Mouse (Mus musculus) ES-E14 (cell line): ENCODE results near the gene Arl10. TPM values are rescaled to one million over a fixed set of nuclear protein-coding genes. Genes with fewer than 3 reads are reported as not detected.
A peak's percentile ranks its signal among the peaks of the same experiment; 100 is the strongest.

Source experiments
- DNase-seq: peaks from one replicate; pipeline ENCODE4 v3.0.0-alpha.2; 2013; ENCODE audit warnings: low read depth, low spot score
- H3K27ac ChIP-seq: 2 replicates; pipeline ENCODE4 v1.5.1; 2012; ENCODE audit warnings: low read depth, mild to moderate bottlenecking, low read length, moderate library complexity, mixed read lengths; ENCODE audit not compliant: poor library complexity, insufficient read depth, severe bottlenecking
- H3K36me3 ChIP-seq: 2 replicates; pipeline ENCODE4 v1.6.1; 2012; ENCODE audit warnings: mild to moderate bottlenecking, low read length, moderate library complexity, mixed read lengths; ENCODE audit not compliant: control insufficient read depth, poor library complexity, insufficient read depth, severe bottlenecking
- H3K4me1 ChIP-seq, 2 experiments: fragments of 150-350 bp in 1 of 2; sonication (generic) in 1 of 2; 2 replicates each; pipeline ENCODE4 v1.6.1; 2012; ENCODE audit warnings: low read length in 2 of 2, mild to moderate bottlenecking in 1 of 2, mixed read lengths in 1 of 2; ENCODE audit not compliant: control insufficient read depth in 2 of 2, insufficient read depth in 2 of 2, poor library complexity in 1 of 2
- H3K4me3 ChIP-seq, 2 experiments: fragments of 150-350 bp in 1 of 2; sonication (generic) in 1 of 2; 2 replicates each; pipeline ENCODE4 v1.5.1; 2012; ENCODE audit warnings: low read length in 2 of 2, low read depth in 1 of 2, mild to moderate bottlenecking in 1 of 2, mixed read lengths in 1 of 2; ENCODE audit not compliant: insufficient read depth in 1 of 2, poor library complexity in 1 of 2, severe bottlenecking in 1 of 2
- H3K9ac ChIP-seq: 2 replicates; pipeline ENCODE4 v1.6.1; 2012; ENCODE audit warnings: low read depth, mild to moderate bottlenecking, low read length, mixed read lengths; ENCODE audit not compliant: poor library complexity, insufficient read depth, severe bottlenecking
- H3K9me3 ChIP-seq: fragments of 150-350 bp; sonication (generic); 2 replicates; pipeline ENCODE4 v1.6.1; 2012; ENCODE audit warnings: low read depth, mild to moderate bottlenecking, low read length; ENCODE audit not compliant: control insufficient read depth, insufficient read depth
- CHD2 ChIP-seq: IDR thresholded peaks from 2 replicates; pipeline ENCODE4 v1.6.1; 2014; ENCODE audit warnings: mild to moderate bottlenecking, low read depth, low read length, inconsistent platforms
- HCFC1 ChIP-seq: IDR thresholded peaks from 2 replicates; pipeline ENCODE4 v1.6.1; 2012; ENCODE audit warnings: low read length, inconsistent platforms, borderline replicate concordance; ENCODE audit not compliant: insufficient read depth
- MAFK ChIP-seq: IDR thresholded peaks from 2 replicates; pipeline ENCODE4 v1.6.1; 2014; ENCODE audit warnings: mild to moderate bottlenecking, low read depth, low read length, inconsistent platforms; ENCODE audit not compliant: insufficient read depth
- ZC3H11A ChIP-seq: IDR thresholded peaks from 2 replicates; pipeline ENCODE4 v1.6.1; 2012; ENCODE audit warnings: low read depth, mild to moderate bottlenecking, inconsistent platforms, low read length, borderline replicate concordance
- ZNF384 ChIP-seq: IDR thresholded peaks from 2 replicates; pipeline ENCODE4 v1.6.1; 2012; ENCODE audit warnings: low read depth, low read length, inconsistent platforms
- in situ Hi-C, 2 experiments: fragments of 600-800 bp; cut with MboI; formaldehyde crosslinking; loops; one replicate each; pipeline ENCODE4 v1.15.1; 2025; ENCODE audit warnings: low sequenced_read_pairs in 2 of 2, inconsistent platforms in 1 of 2; ENCODE audit not compliant: unreplicated experiment in 2 of 2
- total RNA-seq: library from RNA; depleted of rRNA; stranded (reverse); fragments of 300-350 nt; gene quantifications from 2 replicates; pipeline ENCODE4 v1.2.3, GENCODE M21; 2012; rRNA removed

The Arl10 gene
- 38.3 and 51.0 TPM in 2 replicates for total RNA-seq

- no peak within 1 kb of the TSS for H3K27ac ChIP-seq
- H3K9ac ChIP-seq = peak within 1 kb of the TSS; percentile 93
- no peaks in the 10 kb centered on the region for H3K9me3 ChIP-seq
- H3K4me1 ChIP-seq = peaks cover 2 to 9% of the 10 kb centered on the region in 2 experiments; a peak in 1 of 4 replicates
- in situ Hi-C loops = no loop called here
- peaks cover 3% of the 10 kb centered on the region; the same call in 1 of the 2 replicates for H3K36me3 ChIP-seq
- DNase-seq = no peak
- TF ChIP-seq HCFC1 (peak; percentile 89), ZC3H11A (no peak)
- peak within 1 kb of the TSS; percentile 89 to 92 for H3K4me3 ChIP-seq
Measured at GRCm38 (mm10) chr13:54574854-54575481, at the start of gene Arl10. Arl10 (plus strand) TSS chr13:54575015.

- Histone ChIP-seq H3K36me3 (peaks cover 28% of the 10 kb centered on the region), H3K9me3 (no peaks in the 10 kb centered on the region), H3K4me3 (no peak overlapping the region), H3K4me1 (no peaks in the 10 kb centered on the region), H3K9ac (no peak overlapping the region), H3K27ac (no peak overlapping the region)
- TF ChIP-seq CHD2 = no peak
- TF ChIP-seq HCFC1 = no peak
- TF ChIP-seq MAFK = no peak
- TF ChIP-seq ZC3H11A = no peak
- TF ChIP-seq ZNF384 = no peak
- in situ Hi-C loops = no loop called here
- DNase-seq = no peak
Measured at GRCm38 (mm10) chr13:54527140-54527539, 47.7 kb upstream of the Arl10 start.

GRCm38 (mm10) chr13:54532134-54532533, 42.7 kb upstream of the Arl10 start:
- in situ Hi-C loops = no loop called here
- Histone ChIP-seq H3K27ac (no peak overlapping the region), H3K9ac (no peak overlapping the region), H3K4me3 (no peak overlapping the region), H3K9me3 (no peaks in the 10 kb centered on the region), H3K36me3 (peaks cover 10% of the 10 kb centered on the region), H3K4me1 (peaks cover 0 to 2% of the 10 kb centered on the region in 2 experiments; a peak in 1 of 4 replicates)
- no peak for DNase-seq
- no peak for TF ChIP-seq ZC3H11A
- TF ChIP-seq CHD2 = no peak
- no peak for TF ChIP-seq MAFK
- TF ChIP-seq ZNF384 = no peak
- TF ChIP-seq HCFC1 = no peak

GRCm38 (mm10) chr13:54548036-54548435, 26.8 kb upstream of the Arl10 start:
- Histone ChIP-seq H3K4me1 (no peaks in the 10 kb centered on the region), H3K9me3 (no peaks in the 10 kb centered on the region), H3K9ac (no peak overlapping the region), H3K4me3 (no peak overlapping the region), H3K27ac (no peak overlapping the region), H3K36me3 (peaks cover 27% of the 10 kb centered on the region)
- in situ Hi-C loops = no loop called here
- no peak for TF ChIP-seq ZC3H11A
- no peak for TF ChIP-seq CHD2
- TF ChIP-seq MAFK = no peak
- TF ChIP-seq ZNF384 = no peak
- TF ChIP-seq HCFC1 = no peak
- DNase-seq = no peak

- H3K36me3 ChIP-seq = peaks cover 59% of the 10 kb centered on the region
- TF ChIP-seq HCFC1 (no peak), ZC3H11A (no peak), CHD2 (no peak), MAFK (no peak), ZNF384 (no peak)
- H3K4me3 ChIP-seq = no peak overlapping the region
- no peak for DNase-seq
- H3K4me1 ChIP-seq = no peaks in the 10 kb centered on the region
- no peaks in the 10 kb centered on the region for H3K9me3 ChIP-seq
- H3K27ac ChIP-seq = no peak overlapping the region
- in situ Hi-C loops = no loop called here
- H3K9ac ChIP-seq = no peak overlapping the region
Measured at GRCm38 (mm10) chr13:54556176-54556575, 18.6 kb upstream of the Arl10 start.
